Mouse (Mus musculus) MEL (cell line): ENCODE measurements at regions not wholly inside any gene's neighbourhood (a gene's known extent, or its start where the extent isn't known, plus 50 kb on each side); places are given as distances from the start of the nearest gene placed in this dataset.

Experiments used
- DNase-seq: peaks from one replicate; pipeline ENCODE4 v3.0.0; 2011; ENCODE audit warnings: low read depth, low spot score
- H3K27ac ChIP-seq: 2 replicates; pipeline ENCODE4 v1.5.1; 2012; ENCODE audit warnings: low read depth, mild to moderate bottlenecking, control low read depth, low read length, moderate library complexity; ENCODE audit not compliant: control insufficient read depth
- H3K27me3 ChIP-seq, 2 experiments: fragments of 150-350 bp in 1 of 2; sonication (generic) in 1 of 2; 2 replicates each; pipeline ENCODE4 v1.6.1; 2012; ENCODE audit warnings: low read length in 2 of 2, mild to moderate bottlenecking in 2 of 2, improper control_type of control experiment in 1 of 2, moderate library complexity in 1 of 2; ENCODE audit not compliant: insufficient read depth in 2 of 2, control insufficient read depth in 1 of 2
- H3K36me3 ChIP-seq, 2 experiments: 2 replicates each; pipeline ENCODE4 v1.6.1; 2012 to 2014; ENCODE audit warnings: low read length in 2 of 2, improper control_type of control experiment in 1 of 2, inconsistent platforms in 1 of 2, mild to moderate bottlenecking in 1 of 2; ENCODE audit not compliant: insufficient read depth in 2 of 2, control insufficient read depth in 1 of 2
- H3K4me1 ChIP-seq, 2 experiments: fragments of 150-350 bp in 1 of 2; sonication (generic) in 1 of 2; 2 replicates each; pipeline ENCODE4 v1.6.1; 2012; ENCODE audit warnings: low read length in 2 of 2, improper control_type of control experiment in 1 of 2, mild to moderate bottlenecking in 1 of 2; ENCODE audit not compliant: insufficient read depth in 2 of 2, control insufficient read depth in 1 of 2
- H3K4me3 ChIP-seq, 2 experiments: fragments of 150-350 bp in 1 of 2; sonication (generic) in 1 of 2; 2 replicates each; pipeline ENCODE4 v1.5.1; 2012; ENCODE audit warnings: low read depth in 2 of 2, low read length in 2 of 2, mild to moderate bottlenecking in 2 of 2, moderate library complexity in 2 of 2, control low read depth in 1 of 2, improper control_type of control experiment in 1 of 2; ENCODE audit not compliant: control insufficient read depth in 1 of 2, insufficient read depth in 1 of 2
- H3K79me2 ChIP-seq: 2 replicates; pipeline ENCODE4 v1.6.1; 2012; ENCODE audit warnings: mild to moderate bottlenecking, low read length, moderate library complexity; ENCODE audit not compliant: control insufficient read depth, poor library complexity, insufficient read depth
- H3K9ac ChIP-seq: 2 replicates; pipeline ENCODE4 v1.6.1; 2012; ENCODE audit warnings: low read depth, mild to moderate bottlenecking, control low read depth, low read length, moderate library complexity; ENCODE audit not compliant: control insufficient read depth, poor library complexity, severe bottlenecking
- H3K9me3 ChIP-seq: fragments of 150-350 bp; sonication (generic); replicated peaks from 2 replicates; pipeline ENCODE4 v1.6.1; 2012; ENCODE audit warnings: mild to moderate bottlenecking, low read length, improper control_type of control experiment, moderate library complexity; ENCODE audit not compliant: insufficient read depth
- CHD1 ChIP-seq: IDR thresholded peaks from 2 replicates; pipeline ENCODE4 v1.6.1; 2012; ENCODE audit warnings: low read depth, mild to moderate bottlenecking, inconsistent platforms, low read length, improper control_type of control experiment
- CHD2 ChIP-seq: IDR thresholded peaks from 2 replicates; pipeline ENCODE4 v1.6.1; 2011; ENCODE audit warnings: low read length, improper control_type of control experiment
- E2F4 ChIP-seq: IDR thresholded peaks from 2 replicates; pipeline ENCODE4 v1.6.1; 2011; ENCODE audit warnings: low read depth, low read length, improper control_type of control experiment, borderline replicate concordance
- EP300 ChIP-seq, 2 experiments: IDR thresholded peaks; 2 replicates each; pipeline ENCODE4 v1.6.1; 2011; ENCODE audit warnings: improper control_type of control experiment in 2 of 2, low read length in 2 of 2, low read depth in 1 of 2, mild to moderate bottlenecking in 1 of 2
- GABPA ChIP-seq: IDR thresholded peaks from 2 replicates; pipeline ENCODE4 v1.6.1; 2012; ENCODE audit warnings: low read depth, mild to moderate bottlenecking, inconsistent platforms, low read length, improper control_type of control experiment, moderate library complexity
- HCFC1 ChIP-seq: IDR thresholded peaks from 2 replicates; pipeline ENCODE4 v1.6.1; 2012; ENCODE audit warnings: low read depth, mild to moderate bottlenecking, inconsistent platforms, low read length, improper control_type of control experiment, moderate library complexity
- JUND ChIP-seq: IDR thresholded peaks from 2 replicates; pipeline ENCODE4 v1.6.1; 2011; ENCODE audit warnings: low read depth, mild to moderate bottlenecking, improper control_type of control experiment, low read length
- KAT2A ChIP-seq: conservative IDR thresholded peaks from 2 replicates; pipeline ENCODE4 v1.6.1; 2012; ENCODE audit warnings: low read depth, low read length, improper control_type of control experiment, inconsistent platforms
- MAFK ChIP-seq: IDR thresholded peaks from 2 replicates; pipeline ENCODE4 v1.6.1; 2011; ENCODE audit warnings: low read depth, mild to moderate bottlenecking, low read length, improper control_type of control experiment, borderline replicate concordance
- MYB ChIP-seq: IDR thresholded peaks from 2 replicates; pipeline ENCODE4 v1.6.1; 2011; ENCODE audit warnings: mild to moderate bottlenecking, low read depth, low read length, improper control_type of control experiment
- NELFE ChIP-seq: IDR thresholded peaks from 2 replicates; pipeline ENCODE4 v1.6.1; 2011; ENCODE audit warnings: low read depth, low read length, improper control_type of control experiment
- NRF1 ChIP-seq: IDR thresholded peaks from 2 replicates; pipeline ENCODE4 v1.6.1; 2014; ENCODE audit warnings: low read depth, mild to moderate bottlenecking, inconsistent platforms, low read length, improper control_type of control experiment, moderate library complexity; ENCODE audit not compliant: poor library complexity, insufficient read depth, severe bottlenecking
- POLR2A ChIP-seq, 2 experiments: IDR thresholded peaks; 2 replicates each; pipeline ENCODE4 v1.6.1; 2011 to 2012; ENCODE audit warnings: low read length in 2 of 2, mild to moderate bottlenecking in 2 of 2, control low read depth in 1 of 2, improper control_type of control experiment in 1 of 2, low read depth in 1 of 2, moderate library complexity in 1 of 2; ENCODE audit not compliant: control insufficient read depth in 1 of 2, insufficient read depth in 1 of 2, poor library complexity in 1 of 2
- POLR2AphosphoS2 ChIP-seq: IDR thresholded peaks from 2 replicates; pipeline ENCODE4 v1.6.1; 2011; ENCODE audit warnings: low read length, improper control_type of control experiment
- RCOR1 ChIP-seq: IDR thresholded peaks from 2 replicates; pipeline ENCODE4 v1.6.1; 2012; ENCODE audit warnings: low read depth, mild to moderate bottlenecking, inconsistent platforms, low read length, improper control_type of control experiment
- SIN3A ChIP-seq: IDR thresholded peaks from 2 replicates; pipeline ENCODE4 v1.6.1; 2012; ENCODE audit warnings: low read length, improper control_type of control experiment, inconsistent platforms
- TBP ChIP-seq: IDR thresholded peaks from 2 replicates; pipeline ENCODE4 v1.8.0; 2011; ENCODE audit warnings: low read depth, low read length, improper control_type of control experiment
- ZKSCAN1 ChIP-seq: IDR thresholded peaks from 2 replicates; pipeline ENCODE4 v1.6.1; 2012; ENCODE audit warnings: low read depth, mild to moderate bottlenecking, inconsistent platforms, low read length, improper control_type of control experiment, moderate library complexity
- ZMIZ1 ChIP-seq: IDR thresholded peaks from 2 replicates; pipeline ENCODE4 v1.6.1; 2012; ENCODE audit warnings: low read depth, mild to moderate bottlenecking, inconsistent platforms, low read length, improper control_type of control experiment, moderate library complexity
- ZNF384 ChIP-seq: IDR thresholded peaks from 2 replicates; pipeline ENCODE4 v1.6.1; 2012; ENCODE audit warnings: low read depth, mild to moderate bottlenecking, inconsistent platforms, low read length, improper control_type of control experiment

DNA sequence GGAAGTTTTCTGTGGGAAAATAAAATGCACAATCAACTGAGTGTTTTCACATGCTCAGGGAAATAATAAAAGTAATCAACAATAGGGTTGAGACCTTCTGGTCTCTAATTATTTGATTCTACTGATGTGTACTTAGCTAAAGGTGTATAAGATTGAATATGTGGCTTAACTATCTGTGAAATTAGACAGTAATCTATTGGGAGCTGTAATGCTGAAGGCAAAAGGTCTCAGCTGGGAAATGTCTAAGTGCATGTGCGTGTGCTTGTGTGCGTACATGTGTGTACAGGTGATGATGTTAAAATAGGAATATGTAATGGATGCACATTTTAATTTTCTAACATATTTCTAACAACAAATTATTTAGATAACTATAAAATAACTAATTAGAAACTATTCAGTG, 1318.2 kb upstream of the Gje1 start:
- H3K9ac ChIP-seq, result no peak overlapping the region
- H3K4me3 ChIP-seq, result no peak overlapping the region
- H3K9me3 ChIP-seq, result no peaks in the 10 kb centered on the region
- no peaks in the 10 kb centered on the region for H3K79me2 ChIP-seq
- DNase-seq, result no peak
- no peaks in the 10 kb centered on the region for H3K4me1 ChIP-seq
- no peaks in the 10 kb centered on the region for H3K36me3 ChIP-seq
- H3K27ac ChIP-seq, result no peak overlapping the region
- no peaks in the 10 kb centered on the region for H3K27me3 ChIP-seq
- no peak for TF ChIP-seq MYB
- TF ChIP-seq ZNF384, result no peak
- no peak for TF ChIP-seq CHD2
- TF ChIP-seq E2F4, result no peak
- no peak for TF ChIP-seq MAFK
- TF ChIP-seq ZMIZ1, result no peak
- no peak for TF ChIP-seq CHD1
- no peak for TF ChIP-seq ZKSCAN1
- TF ChIP-seq RCOR1, result no peak
- no peak for TF ChIP-seq SIN3A
- TF ChIP-seq JUND, result no peak
- no peak for TF ChIP-seq HCFC1
- TF ChIP-seq POLR2A (IDR thresholded peaks at IDR 0.05; ENCODE audit: control insufficient read depth in 1 of 2, insufficient read depth in 1 of 2, low read depth in 1 of 2, low read length in 2 of 2, poor library complexity in 1 of 2), result no peak
- TF ChIP-seq NELFE, result no peak
- TF ChIP-seq EP300 (IDR thresholded peaks at IDR 0.05; ENCODE audit: low read depth in 1 of 2, low read length in 2 of 2), result no peak
- TF ChIP-seq TBP, result no peak
- no peak for TF ChIP-seq NRF1
- TF ChIP-seq, all 39 proteins: peak for 0

- Histone ChIP-seq H3K9ac (no peak overlapping the region), H3K27ac (no peak overlapping the region), H3K27me3 (no peaks in the 10 kb centered on the region), H3K4me1 (no peaks in the 10 kb centered on the region)
- TF ChIP-seq ZMIZ1 (no peak), KAT2A (no peak), GABPA (no peak), POLR2AphosphoS2 (no peak), RCOR1 (no peak)
- TF ChIP-seq, all 39 proteins: peak for 0
- DNase-seq, result no peak
- H3K36me3 ChIP-seq, result no peaks in the 10 kb centered on the region
- no peaks in the 10 kb centered on the region for H3K79me2 ChIP-seq
- H3K9me3 ChIP-seq, result no peaks in the 10 kb centered on the region
- no peak overlapping the region for H3K4me3 ChIP-seq
These were observed 1315.1 kb upstream of the Gje1 start for GRCm38 (mm10) chr10:16033096-16033495.
